Comparison of ENCODE assay signal across 24 mouse cellular contexts in the genomic region with DNA sequence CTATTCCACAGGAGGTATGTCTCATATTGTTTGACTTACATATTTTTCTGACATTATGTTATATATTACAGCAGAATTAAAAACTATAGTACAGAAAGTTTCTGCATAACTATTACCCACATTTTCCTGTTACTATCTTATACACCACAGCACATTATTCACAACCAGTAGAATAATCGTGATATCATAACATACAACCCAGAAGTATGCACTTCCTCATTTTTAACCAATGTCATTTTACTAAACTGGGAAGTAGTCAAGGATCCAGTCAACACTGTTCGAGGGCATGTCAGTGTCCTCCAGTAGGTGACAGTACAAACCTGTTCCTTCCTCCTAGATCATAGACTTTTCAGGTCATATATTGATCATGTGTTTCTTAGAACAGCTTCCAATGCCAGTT.
DNase-seq lines count a peak whose midpoint lies in the region; ATAC-seq and TF ChIP-seq lines count a peak whose summit lies in the region.
"Had no signal": no experiment of that assay in that cellular context is flagged by ENCODE, and none has a peak within 500 bp of the region (broad histone marks: within the 10 kb centered on the region; RNA-seq: fewer than 3 reads in every experiment).

No protein-coding gene starts in this region.

- H3K4me2 ChIP-seq in hindbrain, postnatal 0 days (ENCODE audit: low read depth, low read length), result no peak overlapping the region
- no peak overlapping the region for H3K4me2 ChIP-seq in hindbrain, embryonic 14.5 days (replicated peaks)
- no peak overlapping the region for H3K4me2 ChIP-seq in liver, postnatal 0 days (ENCODE audit: low read depth, low read length)
- H3K4me2 ChIP-seq: forebrain, embryonic 13.5 days; heart, embryonic 11.5 days; hindbrain, embryonic 13.5 days had no signal

- no peaks in the 10 kb centered on the region for H3K4me1 ChIP-seq in hindbrain, postnatal 0 days (ENCODE audit: insufficient read depth, low read length)
- no peaks in the 10 kb centered on the region for H3K4me1 ChIP-seq in hindbrain, embryonic 14.5 days (replicated peaks; ENCODE audit: control insufficient read depth, insufficient read depth, low read length)
- no peaks in the 10 kb centered on the region for H3K4me1 ChIP-seq in liver, adult 2 months (ENCODE audit: control insufficient read depth, insufficient read depth, low read length)
- no peaks in the 10 kb centered on the region for H3K4me1 ChIP-seq in liver, postnatal 0 days (ENCODE audit: insufficient read depth)
- H3K4me1 ChIP-seq in MEL (ENCODE audit: control insufficient read depth in 1 of 2, insufficient read depth in 2 of 2, low read length in 2 of 2), result no peaks in the 10 kb centered on the region; a peak in 1 of 4 replicates
- H3K4me1 ChIP-seq: forebrain, embryonic 10.5 days; forebrain, embryonic 13.5 days; hindbrain, embryonic 10.5 days; hindbrain, embryonic 13.5 days had no signal

- 85% methylated on average over 2 of the region's 2 CpGs for WGBS in hindbrain, postnatal 0 days
- 88% methylated on average over 2 of the region's 2 CpGs for WGBS in hindbrain, embryonic 14.5 days
- WGBS in liver, adult 2 months, result 60% methylated on average over 2 of the region's 2 CpGs
- whole genome bisulfite sequencing in liver, postnatal 0 days (ENCODE audit: insufficient replicate concordance), result 42% methylated on average over 2 of the region's 2 CpGs

- no peak overlapping the region for H3K27ac ChIP-seq in hindbrain, postnatal 0 days
- H3K27ac ChIP-seq in hindbrain, embryonic 14.5 days, result no peak overlapping the region
- H3K27ac ChIP-seq in liver, adult 2 months (replicated peaks; ENCODE audit: insufficient read depth, low read depth, low read length), result no peak overlapping the region
- no peak overlapping the region for H3K27ac ChIP-seq in liver, postnatal 0 days (ENCODE audit: low read depth)
- H3K27ac ChIP-seq in MEL (ENCODE audit: control insufficient read depth, low read depth, low read length), result no peak overlapping the region
- H3K27ac ChIP-seq: forebrain, embryonic 10.5 days; forebrain, embryonic 13.5 days; gastrocnemius, adult 2 months; hindbrain, embryonic 10.5 days; hindbrain, embryonic 13.5 days had no signal

- DNase-seq in hindbrain, postnatal 0 days (ENCODE audit: low spot score), result no peak
- no peak for DNase-seq in hindbrain, embryonic 14.5 days (ENCODE audit: low spot score)
- peak; percentile 57 for DNase-seq in liver, adult 2 months (ENCODE audit: extremely low read depth, low read depth, low spot score)
- no peak for DNase-seq in liver, postnatal 0 days
- DNase-seq in MEL (ENCODE audit: low read depth, low spot score), result peak; percentile 71
- no peak for DNase-seq in layer of hippocampus, postnatal 10 days (ENCODE audit: low spot score in 2 of 2)
- no peak for DNase-seq in right cerebral cortex, postnatal 10 days (ENCODE audit: low spot score in 2 of 2)
- DNase-seq: adrenal gland, postnatal 10 days; cerebellum, adult 11 months; cerebellum, adult 2 months; cerebellum, adult 9-11 months; cerebellum, postnatal 25 days; forebrain, postnatal 0 days; gastrocnemius, adult 2 months; gastrocnemius, postnatal 14 days; heart, adult 11 months had no signal

- no peak overlapping the region for H3K4me3 ChIP-seq in hindbrain, postnatal 0 days (ENCODE audit: low read length)
- no peak overlapping the region for H3K4me3 ChIP-seq in hindbrain, embryonic 14.5 days (replicated peaks; ENCODE audit: low read length)
- no peak overlapping the region for H3K4me3 ChIP-seq in liver, adult 2 months (ENCODE audit: insufficient read depth, low read depth, low read length)
- H3K4me3 ChIP-seq in liver, postnatal 0 days (ENCODE audit: low read depth, low read length), result no peak overlapping the region
- H3K4me3 ChIP-seq in MEL (ENCODE audit: control insufficient read depth in 1 of 2, insufficient read depth in 1 of 2, low read depth in 2 of 2, low read length in 2 of 2), result no peak overlapping the region
- H3K4me3 ChIP-seq: forebrain, embryonic 10.5 days; forebrain, embryonic 13.5 days; gastrocnemius, adult 2 months; hindbrain, embryonic 10.5 days; hindbrain, embryonic 13.5 days had no signal

- H3K9ac ChIP-seq in hindbrain, postnatal 0 days (replicated peaks; ENCODE audit: low read length), result no peak overlapping the region
- no peak overlapping the region for H3K9ac ChIP-seq in hindbrain, embryonic 14.5 days
- no peak overlapping the region for H3K9ac ChIP-seq in liver, adult 2 months (ENCODE audit: low read depth, low read length)
- H3K9ac ChIP-seq in liver, postnatal 0 days (replicated peaks), result no peak overlapping the region
- no peak overlapping the region for H3K9ac ChIP-seq in MEL (ENCODE audit: control insufficient read depth, low read depth, low read length, poor library complexity, severe bottlenecking)
- H3K9ac ChIP-seq: forebrain, embryonic 13.5 days; forebrain, postnatal 0 days; hindbrain, embryonic 13.5 days had no signal

- TF ChIP-seq CTCF in hindbrain, postnatal 0 days (IDR thresholded peaks at IDR 0.05; ENCODE audit: low read depth), result peak; percentile 25
- 0 out of 2 replicates have a peak, but pooled peaks have one; percentile 12 for TF ChIP-seq CTCF in liver, adult 2 months (IDR thresholded peaks at IDR 0.05; ENCODE audit: low read depth, low read length)
- no peak for TF ChIP-seq CTCF in liver, postnatal 0 days (IDR thresholded peaks at IDR 0.05; ENCODE audit: low read depth)
- peak in 1 of 3 experiments; percentile 38; a peak in 2 of 6 replicates for TF ChIP-seq CTCF in MEL (IDR thresholded peaks at IDR 0.05 in 2 of 3, conservative IDR thresholded peaks at IDR 0.05 in 1 of 3; ENCODE audit: control insufficient read depth in 1 of 3, insufficient read depth in 1 of 3, low read depth in 2 of 3, low read length in 3 of 3, poor library complexity in 1 of 3, severe bottlenecking in 1 of 3)

- no peaks in the 10 kb centered on the region for H3K79me2 ChIP-seq in liver, adult 2 months (ENCODE audit: control insufficient read depth, insufficient read depth, low read length)
- H3K79me2 ChIP-seq in MEL (ENCODE audit: control insufficient read depth, insufficient read depth, low read length, poor library complexity), result no peaks in the 10 kb centered on the region

- H3K27me3 ChIP-seq in hindbrain, postnatal 0 days (ENCODE audit: insufficient read depth, low read length), result no peaks in the 10 kb centered on the region
- H3K27me3 ChIP-seq in hindbrain, embryonic 14.5 days (ENCODE audit: control insufficient read depth, insufficient read depth, low read length), result no peaks in the 10 kb centered on the region
- H3K27me3 ChIP-seq in liver, adult 2 months (ENCODE audit: control insufficient read depth, insufficient read depth, low read length), result no peaks in the 10 kb centered on the region
- H3K27me3 ChIP-seq in liver, postnatal 0 days (ENCODE audit: insufficient read depth, low read length), result no peaks in the 10 kb centered on the region
- H3K27me3 ChIP-seq in MEL (ENCODE audit: control insufficient read depth in 1 of 2, insufficient read depth in 2 of 2, low read length in 2 of 2), result no peaks in the 10 kb centered on the region
- H3K27me3 ChIP-seq: forebrain, embryonic 13.5 days; hindbrain, embryonic 13.5 days; Patski had no signal

- no peaks in the 10 kb centered on the region for H3K9me3 ChIP-seq in hindbrain, postnatal 0 days (ENCODE audit: low read length)
- no peaks in the 10 kb centered on the region for H3K9me3 ChIP-seq in hindbrain, embryonic 14.5 days (ENCODE audit: control insufficient read depth, low read length)
- no peaks in the 10 kb centered on the region for H3K9me3 ChIP-seq in liver, postnatal 0 days (ENCODE audit: low read length)
- no peaks in the 10 kb centered on the region for H3K9me3 ChIP-seq in MEL (replicated peaks; ENCODE audit: insufficient read depth, low read length)
- H3K9me3 ChIP-seq: forebrain, embryonic 10.5 days; forebrain, embryonic 13.5 days; hindbrain, embryonic 10.5 days; hindbrain, embryonic 13.5 days had no signal

- no peak for ATAC-seq in hindbrain, postnatal 0 days
- ATAC-seq in hindbrain, embryonic 14.5 days (ENCODE audit: low FRiP score), result no peak
- ATAC-seq in liver, postnatal 0 days, result no peak
- ATAC-seq in hematopoietic stem cell, adult 5-6 weeks (replicated peaks in 1 of 2; ENCODE audit: insufficient read depth in 1 of 2, low FRiP score in 2 of 2, low TSS enrichment in 1 of 2, low read depth in 1 of 2, poor library complexity in 2 of 2, severe bottlenecking in 2 of 2), result peak; percentile 71 to 76
- ATAC-seq: CD4-positive, CD25-positive, alpha-beta regulatory T cell, adult 4 months; forebrain, embryonic 13.5 days; forebrain, postnatal 0 days; Patski had no signal

- peak; percentile 38 for TF ChIP-seq RAD21 in MEL (IDR thresholded peaks at IDR 0.05; ENCODE audit: low read depth, low read length)

- no peak for TF ChIP-seq EP300 in liver, postnatal 0 days (IDR thresholded peaks at IDR 0.05; ENCODE audit: low read depth)
- TF ChIP-seq EP300 in MEL (IDR thresholded peaks at IDR 0.05; ENCODE audit: low read depth in 1 of 2, low read length in 2 of 2), result peak; percentile 60 to 77

- no peaks in the 10 kb centered on the region for H3K36me3 ChIP-seq in hindbrain, postnatal 0 days (ENCODE audit: insufficient read depth, low read length)
- no peaks in the 10 kb centered on the region for H3K36me3 ChIP-seq in hindbrain, embryonic 14.5 days (replicated peaks; ENCODE audit: control insufficient read depth, insufficient read depth)
- H3K36me3 ChIP-seq in liver, adult 2 months (ENCODE audit: control insufficient read depth, insufficient read depth, low read length), result no peaks in the 10 kb centered on the region
- H3K36me3 ChIP-seq in liver, postnatal 0 days (replicated peaks; ENCODE audit: insufficient read depth, low read length), result no peaks in the 10 kb centered on the region
- H3K36me3 ChIP-seq in MEL (ENCODE audit: control insufficient read depth in 1 of 2, insufficient read depth in 2 of 2, low read length in 2 of 2), result peaks cover 0 to 2% of the 10 kb centered on the region in 2 experiments; a peak in 2 of 4 replicates
- H3K36me3 ChIP-seq: forebrain, embryonic 10.5 days; hindbrain, embryonic 10.5 days; hindbrain, embryonic 13.5 days had no signal

- TF ChIP-seq POLR2A in liver, adult 2 months (IDR thresholded peaks at IDR 0.05; ENCODE audit: extremely low read depth, insufficient read depth, low read length), result no peak
- TF ChIP-seq POLR2A in MEL (IDR thresholded peaks at IDR 0.05; ENCODE audit: control insufficient read depth in 1 of 2, insufficient read depth in 1 of 2, low read depth in 1 of 2, low read length in 2 of 2, poor library complexity in 1 of 2), result no peak

TF ChIP-seq in MEL, 35 proteins besides CTCF, POLR2A, EP300 and RAD21 (continues in another document):
- TF ChIP-seq ZC3H11A (IDR thresholded peaks at IDR 0.05; ENCODE audit: low read depth, low read length), result no peak
- TF ChIP-seq SMC3 (IDR thresholded peaks at IDR 0.05; ENCODE audit: low read depth, low read length), result 0 out of 2 replicates have a peak, but pooled peaks have one; percentile 26
- TF ChIP-seq MEF2A (IDR thresholded peaks at IDR 0.05; ENCODE audit: extremely low read depth, insufficient replicate concordance, low read depth, low read length, poor library complexity, severe bottlenecking), result no peak
- TF ChIP-seq GATA1 (IDR thresholded peaks at IDR 0.05; ENCODE audit: low read depth, low read length), result peak; percentile 33; the same call in 1 of the 2 replicates
- no peak for TF ChIP-seq GABPA (IDR thresholded peaks at IDR 0.05; ENCODE audit: low read depth, low read length)
- peak; percentile 79 for TF ChIP-seq ELF1 (IDR thresholded peaks at IDR 0.05; ENCODE audit: low read depth, low read length)

Comparison
In these comparisons a context has a peak if more than half of its experiments do, and no peak if none do; other contexts are left out.
1. DNase-seq: peak in liver, adult 2 months (single experiment) and MEL (single experiment); none in hindbrain, postnatal 0 days (single experiment), hindbrain, embryonic 14.5 days (single experiment), liver, postnatal 0 days (single experiment), layer of hippocampus, postnatal 10 days (0 of 2) and right cerebral cortex, postnatal 10 days (0 of 2).
2. ATAC-seq: peak in hematopoietic stem cell, adult 5-6 weeks (2 of 2); none in hindbrain, postnatal 0 days (single experiment), hindbrain, embryonic 14.5 days (single experiment) and liver, postnatal 0 days (single experiment).